Mouse (Mus musculus) kidney, postnatal 0 days (tissue): ENCODE measurements around the gene Tssk1. TPM values are rescaled to one million over a fixed set of nuclear protein-coding genes. Genes with fewer than 3 reads are reported as not detected.

Source experiments
- ATAC-seq: fragments of 200-750 bp; cut with Nextera tagmentation; replicated peaks from 2 replicates; pipeline ENCODE4 v1.8.0; 2017; ENCODE audit warnings: low read depth, moderate number of reproducible peaks, moderate TSS enrichment, moderate library complexity; ENCODE audit not compliant: low FRiP score
- DNase-seq: peaks from one replicate; pipeline ENCODE4 v3.0.0-alpha.2; 2016; ENCODE audit warnings: low spot score
- H3K27ac ChIP-seq: fragments of 300-500 bp; sonication (generic); 2 replicates; pipeline ENCODE4 v1.5.1; 2014; ENCODE audit warnings: mild to moderate bottlenecking
- H3K27me3 ChIP-seq: fragments of 300-500 bp; sonication (generic); 2 replicates; pipeline ENCODE4 v1.6.1; 2014; ENCODE audit warnings: low read length, mixed read lengths; ENCODE audit not compliant: insufficient read depth
- H3K36me3 ChIP-seq: fragments of 300-500 bp; sonication (generic); 2 replicates; pipeline ENCODE4 v1.6.1; 2014; ENCODE audit warnings: low read length, mixed read lengths; ENCODE audit not compliant: insufficient read depth
- H3K4me1 ChIP-seq: fragments of 300-500 bp; sonication (generic); replicated peaks from 2 replicates; pipeline ENCODE4 v1.6.1; 2014; ENCODE audit warnings: antibody characterized with exemption, low read length, mixed read lengths; ENCODE audit not compliant: insufficient read depth
- H3K4me2 ChIP-seq: fragments of 300-500 bp; sonication (generic); 2 replicates; pipeline ENCODE4 v1.6.1; 2014; ENCODE audit warnings: mild to moderate bottlenecking, low read length, moderate library complexity, mixed read lengths
- H3K4me3 ChIP-seq: fragments of 300-500 bp; sonication (generic); replicated peaks from 2 replicates; pipeline ENCODE4 v1.5.1; 2014; ENCODE audit warnings: low read depth, low read length
- H3K9ac ChIP-seq: fragments of 300-500 bp; sonication (generic); 2 replicates; pipeline ENCODE4 v1.6.1; 2014; ENCODE audit warnings: low read depth, low read length
- H3K9me3 ChIP-seq: fragments of 300-500 bp; sonication (generic); replicated peaks from 2 replicates; pipeline ENCODE4 v1.6.1; 2016; ENCODE audit warnings: low read length, inconsistent platforms, mixed read lengths
- CTCF ChIP-seq: IDR thresholded peaks from 2 replicates; pipeline ENCODE4 v1.5.1; 2016; ENCODE audit warnings: antibody characterized with exemption, low read depth, mild to moderate bottlenecking, moderate library complexity
- WGBS: fragments of 180-500 bp; shearing (Covaris S2); extraction: QIAGEN DNeasy Blood & Tissue Kit; methylation state at CpG from one replicate; pipeline ENCODE4 v1.1.7; 2014; 5-methylcytosine and 5-hydroxymethylcytosine counted together
- polyA plus RNA-seq: library from polyadenylated mRNA; unstranded; fragments of >200 nt; fragmentation: Nextera tagmentation; extraction: Ambion mirVana; gene quantifications from 2 replicates; pipeline ENCODE4 v1.2.1, GENCODE M21; 2015

Tssk1 gene
- polyA plus RNA-seq: 0.05 TPM in 1 of 2 replicates, not detected in the other

GRCm38 (mm10) chr16:17893923-17894322 is at the start of gene Tssk1:
TSS of gene Tssk1 (plus strand) at chr16:17894223.
- ATAC-seq: no peak
- 80% methylated on average over 2 of the region's 2 CpGs for WGBS
- Histone ChIP-seq H3K36me3 (no peaks in the 10 kb centered on the region), H3K4me3 (no peak within 1 kb of the TSS), H3K27ac (no peak within 1 kb of the TSS), H3K9ac (no peak within 1 kb of the TSS), H3K4me2 (no peak within 1 kb of the TSS), H3K4me1 (0 out of 2 replicates have a peak, but pooled peaks cover 10% of the 10 kb centered on the region), H3K9me3 (no peaks in the 10 kb centered on the region), H3K27me3 (no peaks in the 10 kb centered on the region)
- DNase-seq: no peak
- TF ChIP-seq CTCF: no peak

- TF ChIP-seq CTCF: no peak
- 93% methylated on average over 6 of the region's 6 CpGs for WGBS
- no peak overlapping the region for H3K4me2 ChIP-seq
Observed at GRCm38 (mm10) chr16:17848431-17848830, 45.6 kb upstream of the Tssk1 start.

GRCm38 (mm10) chr16:17848928-17849327 is 45.1 kb upstream of the Tssk1 start:
- 23% methylated on average over 1 of the region's 1 CpGs for WGBS
- Histone ChIP-seq H3K27ac (no peak overlapping the region), H3K9me3 (no peaks in the 10 kb centered on the region), H3K4me1 (no peaks in the 10 kb centered on the region), H3K9ac (no peak overlapping the region), H3K4me3 (no peak overlapping the region), H3K4me2 (no peak overlapping the region), H3K36me3 (peaks cover 84% of the 10 kb centered on the region), H3K27me3 (no peaks in the 10 kb centered on the region)
- ATAC-seq (no peak), DNase-seq (peak; percentile 77)
- peak; percentile 85 for TF ChIP-seq CTCF

More at GRCm38 (mm10) chr16:17848431-17848830, 45.6 kb upstream of the Tssk1 start:
- DNase-seq (no peak), ATAC-seq (no peak)
- no peak overlapping the region for H3K27ac ChIP-seq
- H3K4me1 ChIP-seq: no peaks in the 10 kb centered on the region
- H3K36me3 ChIP-seq: peaks cover 85% of the 10 kb centered on the region
- H3K9ac ChIP-seq: no peak overlapping the region
- no peak overlapping the region for H3K4me3 ChIP-seq
- no peaks in the 10 kb centered on the region for H3K9me3 ChIP-seq
- no peaks in the 10 kb centered on the region for H3K27me3 ChIP-seq

- Histone ChIP-seq H3K27me3 (no peaks in the 10 kb centered on the region), H3K4me2 (no peak overlapping the region), H3K4me3 (no peak overlapping the region), H3K27ac (no peak overlapping the region), H3K4me1 (no peaks in the 10 kb centered on the region), H3K36me3 (peaks cover 82% of the 10 kb centered on the region), H3K9me3 (no peaks in the 10 kb centered on the region), H3K9ac (no peak overlapping the region)
- ATAC-seq (no peak), DNase-seq (no peak)
- 84% methylated on average over 6 of the region's 6 CpGs for WGBS
- TF ChIP-seq CTCF: no peak
Observed at GRCm38 (mm10) chr16:17849486-17849885, 44.5 kb upstream of the Tssk1 start.

- Histone ChIP-seq H3K4me1 (no peaks in the 10 kb centered on the region), H3K4me2 (no peak overlapping the region), H3K4me3 (no peak overlapping the region), H3K9me3 (no peaks in the 10 kb centered on the region), H3K27ac (no peak overlapping the region), H3K27me3 (no peaks in the 10 kb centered on the region), H3K9ac (no peak overlapping the region), H3K36me3 (peaks cover 75% of the 10 kb centered on the region)
- no peak for TF ChIP-seq CTCF
- ATAC-seq (no peak), DNase-seq (no peak)
- 96% methylated on average over 5 of the region's 5 CpGs for WGBS
Observed at GRCm38 (mm10) chr16:17851331-17851730, 42.7 kb upstream of the Tssk1 start.

GRCm38 (mm10) chr16:17851860-17852259 is 42.2 kb upstream of the Tssk1 start:
- ATAC-seq: no peak
- Histone ChIP-seq H3K27me3 (no peaks in the 10 kb centered on the region), H3K9ac (no peak overlapping the region), H3K36me3 (peaks cover 75% of the 10 kb centered on the region), H3K4me2 (no peak overlapping the region), H3K27ac (no peak overlapping the region), H3K4me1 (no peaks in the 10 kb centered on the region), H3K9me3 (no peaks in the 10 kb centered on the region), H3K4me3 (no peak overlapping the region)
- no peak for TF ChIP-seq CTCF
- no peak for DNase-seq
- WGBS: 98% methylated on average over 1 of the region's 1 CpGs

GRCm38 (mm10) chr16:17853263-17853662 is 40.8 kb upstream of the Tssk1 start:
- no peak for TF ChIP-seq CTCF
- H3K4me2 ChIP-seq: no peak overlapping the region
- DNase-seq (no peak), ATAC-seq (no peak)
- H3K4me3 ChIP-seq: no peak overlapping the region
- no peak overlapping the region for H3K27ac ChIP-seq
- H3K4me1 ChIP-seq: no peaks in the 10 kb centered on the region
- H3K27me3 ChIP-seq: no peaks in the 10 kb centered on the region
- 88% methylated on average over 2 of the region's 2 CpGs for WGBS
- no peaks in the 10 kb centered on the region for H3K9me3 ChIP-seq
- H3K36me3 ChIP-seq: peaks cover 78% of the 10 kb centered on the region
- no peak overlapping the region for H3K9ac ChIP-seq
